Mouse (Mus musculus) hindbrain, postnatal 0 days (tissue): ENCODE results near the gene Arid3b. TPM values are rescaled to one million over a fixed set of nuclear protein-coding genes. Genes with fewer than 3 reads are reported as not detected.

Source experiments
- ATAC-seq: fragments of 200-750 bp; cut with Nextera tagmentation; 2 replicates; pipeline ENCODE4 v1.8.0; 2017; ENCODE audit warnings: mild to moderate bottlenecking, moderate TSS enrichment, moderate library complexity
- DNase-seq: peaks from one replicate; pipeline ENCODE4 v3.0.0-alpha.2; 2015; ENCODE audit warnings: low spot score
- H3K27ac ChIP-seq: fragments of 300-500 bp; sonication (generic); 2 replicates; pipeline ENCODE4 v1.5.1; 2014; ENCODE audit warnings: mild to moderate bottlenecking
- H3K27me3 ChIP-seq: fragments of 300-500 bp; sonication (generic); 2 replicates; pipeline ENCODE4 v1.6.1; 2014; ENCODE audit warnings: low read length, mixed read lengths; ENCODE audit not compliant: insufficient read depth
- H3K36me3 ChIP-seq: fragments of 300-500 bp; sonication (generic); 2 replicates; pipeline ENCODE4 v1.6.1; 2014; ENCODE audit warnings: low read length, mixed read lengths; ENCODE audit not compliant: insufficient read depth
- H3K4me1 ChIP-seq: fragments of 300-500 bp; sonication (generic); 2 replicates; pipeline ENCODE4 v1.6.1; 2014; ENCODE audit warnings: antibody characterized with exemption, low read length, mixed read lengths; ENCODE audit not compliant: insufficient read depth
- H3K4me2 ChIP-seq: fragments of 300-500 bp; sonication (generic); 2 replicates; pipeline ENCODE4 v1.6.1; 2014; ENCODE audit warnings: low read depth, mild to moderate bottlenecking, low read length, moderate library complexity, mixed read lengths
- H3K4me3 ChIP-seq: fragments of 300-500 bp; sonication (generic); 2 replicates; pipeline ENCODE4 v1.5.1; 2014; ENCODE audit warnings: low read length
- H3K9ac ChIP-seq: fragments of 300-500 bp; sonication (generic); replicated peaks from 2 replicates; pipeline ENCODE4 v1.6.1; 2014; ENCODE audit warnings: mild to moderate bottlenecking, low read length, moderate library complexity, mixed read lengths
- H3K9me3 ChIP-seq: fragments of 300-500 bp; sonication (generic); 2 replicates; pipeline ENCODE4 v1.6.1; 2016; ENCODE audit warnings: low read length, mixed read lengths
- CTCF ChIP-seq: IDR thresholded peaks from 2 replicates; pipeline ENCODE4 v1.5.1; 2016; ENCODE audit warnings: antibody characterized with exemption, control low read depth, low read depth
- WGBS: fragments of 180-500 bp; shearing (Covaris S2); extraction: QIAGEN DNeasy Blood & Tissue Kit; methylation state at CpG from one replicate; pipeline ENCODE4 v1.1.7; 2014; 5-methylcytosine and 5-hydroxymethylcytosine counted together
- polyA plus RNA-seq: library from polyadenylated mRNA; unstranded; fragments of >200 nt; fragmentation: Nextera tagmentation; extraction: Ambion mirVana; gene quantifications from 2 replicates; pipeline ENCODE4 v1.2.1, GENCODE M21; 2015
- total RNA-seq: library from RNA; depleted of rRNA; stranded (reverse); fragments of >200 nt; gene quantifications from 2 replicates; pipeline ENCODE4 v1.2.3, GENCODE M21; 2014

Gene Arid3b
- total and polyA plus RNA-seq, 2 experiments from 2014 or later: 4.4 to 7.7 TPM

GRCm38 (mm10) chr9:57806066-57806481, 30.5 kb downstream of the Arid3b start:
- no peak for ATAC-seq
- H3K4me1 ChIP-seq: no peaks in the 10 kb centered on the region
- H3K27me3 ChIP-seq: no peaks in the 10 kb centered on the region
- WGBS: 50% methylated on average over 1 of the region's 1 CpGs
- no peak for DNase-seq
- H3K36me3 ChIP-seq: no peaks in the 10 kb centered on the region
- H3K9me3 ChIP-seq: no peaks in the 10 kb centered on the region
- no peak overlapping the region for H3K4me2 ChIP-seq
- H3K9ac ChIP-seq: no peak overlapping the region
- no peak overlapping the region for H3K27ac ChIP-seq
- no peak overlapping the region for H3K4me3 ChIP-seq
- no peak for TF ChIP-seq CTCF

- Histone ChIP-seq H3K4me1 (no peaks in the 10 kb centered on the region), H3K9ac (no peak overlapping the region), H3K27ac (no peak overlapping the region), H3K9me3 (no peaks in the 10 kb centered on the region), H3K4me2 (no peak overlapping the region), H3K4me3 (no peak overlapping the region), H3K27me3 (no peaks in the 10 kb centered on the region), H3K36me3 (no peaks in the 10 kb centered on the region)
- 76% methylated on average over 10 of the region's 10 CpGs for WGBS
- ATAC-seq (no peak), DNase-seq (no peak)
- TF ChIP-seq CTCF: no peak
Measured at GRCm38 (mm10) chr9:57805087-57805737, 31.4 kb downstream of the Arid3b start.

- Histone ChIP-seq H3K27ac (no peak overlapping the region), H3K4me3 (no peak overlapping the region), H3K4me2 (no peak overlapping the region), H3K9me3 (no peaks in the 10 kb centered on the region), H3K27me3 (no peaks in the 10 kb centered on the region), H3K36me3 (no peaks in the 10 kb centered on the region), H3K9ac (no peak overlapping the region), H3K4me1 (no peaks in the 10 kb centered on the region)
- WGBS: 22% methylated on average over 4 of the region's 4 CpGs
- ATAC-seq (no peak), DNase-seq (no peak)
- TF ChIP-seq CTCF: no peak
Measured at GRCm38 (mm10) chr9:57803839-57804238, 32.8 kb downstream of the Arid3b start.

GRCm38 (mm10) chr9:57803047-57803446, 33.5 kb downstream of the Arid3b start:
- no peaks in the 10 kb centered on the region for H3K4me1 ChIP-seq
- TF ChIP-seq CTCF: no peak
- no peak overlapping the region for H3K9ac ChIP-seq
- H3K27me3 ChIP-seq: no peaks in the 10 kb centered on the region
- no peak overlapping the region for H3K4me2 ChIP-seq
- H3K36me3 ChIP-seq: no peaks in the 10 kb centered on the region
- no peak overlapping the region for H3K27ac ChIP-seq
- DNase-seq: no peak
- ATAC-seq: no peak
- no peak overlapping the region for H3K4me3 ChIP-seq
- no peaks in the 10 kb centered on the region for H3K9me3 ChIP-seq
- 29% methylated on average over 3 of the region's 3 CpGs for WGBS

- Histone ChIP-seq H3K27me3 (no peaks in the 10 kb centered on the region), H3K27ac (no peak overlapping the region), H3K36me3 (peaks cover 18% of the 10 kb centered on the region), H3K4me3 (no peak overlapping the region), H3K9me3 (no peaks in the 10 kb centered on the region), H3K9ac (no peak overlapping the region), H3K4me2 (no peak overlapping the region), H3K4me1 (no peaks in the 10 kb centered on the region)
- ATAC-seq (no peak), DNase-seq (no peak)
- TF ChIP-seq CTCF: no peak
- 96% methylated on average over 9 of the region's 9 CpGs for WGBS
Measured at GRCm38 (mm10) chr9:57800325-57800975, 36.1 kb downstream of the Arid3b start.

- Histone ChIP-seq H3K36me3 (peaks cover 22% of the 10 kb centered on the region), H3K27ac (no peak overlapping the region), H3K4me2 (no peak overlapping the region), H3K4me3 (no peak overlapping the region), H3K27me3 (no peaks in the 10 kb centered on the region), H3K9ac (no peak overlapping the region), H3K9me3 (no peaks in the 10 kb centered on the region), H3K4me1 (no peaks in the 10 kb centered on the region)
- WGBS: 15% methylated on average over 10 of the region's 10 CpGs
- no peak for ATAC-seq
- TF ChIP-seq CTCF: no peak
- DNase-seq: no peak
Measured at GRCm38 (mm10) chr9:57798725-57799253, 37.8 kb downstream of the Arid3b start.

- no peak overlapping the region for H3K27ac ChIP-seq
- H3K27me3 ChIP-seq: no peaks in the 10 kb centered on the region
- DNase-seq (no peak), ATAC-seq (no peak)
- H3K36me3 ChIP-seq: peaks cover 35% of the 10 kb centered on the region
- no peaks in the 10 kb centered on the region for H3K4me1 ChIP-seq
- no peak overlapping the region for H3K4me2 ChIP-seq
- no peak for TF ChIP-seq CTCF
- 95% methylated on average over 8 of the region's 8 CpGs for WGBS
- H3K9me3 ChIP-seq: no peaks in the 10 kb centered on the region
- no peak overlapping the region for H3K9ac ChIP-seq
- H3K4me3 ChIP-seq: no peak overlapping the region
Measured at GRCm38 (mm10) chr9:57797456-57797855, 39.1 kb downstream of the Arid3b start.
